Mouse (Mus musculus): ENCODE data around the gene Heatr5a. TPM values are rescaled to one million over a fixed set of nuclear protein-coding genes. Genes with fewer than 3 reads are reported as not detected.

The Heatr5a gene
- polyA plus RNA-seq, 1 experiment from 2014 or later = 13.8 TPM

GRCm38 (mm10) chr12:51909202-51909601 lies 61.9 kb downstream of the Heatr5a start:
- Histone ChIP-seq H3K27ac (no peak overlapping the region), H3K9me3 (replicated peaks) (no peaks in the 10 kb centered on the region), H3K4me2 (no peak overlapping the region), H3K9ac (no peak overlapping the region), H3K36me3 (peaks cover 74% of the 10 kb centered on the region), H3K4me3 (no peak overlapping the region), H3K27me3 (replicated peaks) (no peaks in the 10 kb centered on the region), H3K4me1 (no peaks in the 10 kb centered on the region)
- ATAC-seq = no peak
- 83% methylated on average over 5 of the region's 5 CpGs for WGBS (ENCODE audit: insufficient replicate concordance)

- Histone ChIP-seq H3K4me2 (no peak overlapping the region), H3K4me1 (no peaks in the 10 kb centered on the region), H3K27ac (no peak overlapping the region), H3K4me3 (no peak overlapping the region), H3K9me3 (replicated peaks) (no peaks in the 10 kb centered on the region), H3K36me3 (peaks cover 65% of the 10 kb centered on the region), H3K27me3 (replicated peaks) (no peaks in the 10 kb centered on the region), H3K9ac (no peak overlapping the region)
- 79% methylated on average over 3 of the region's 3 CpGs for WGBS (ENCODE audit: insufficient replicate concordance)
- ATAC-seq = no peak
Measured at GRCm38 (mm10) chr12:51907543-51907942, 63.6 kb downstream of the Heatr5a start.

- no peaks in the 10 kb centered on the region for H3K9me3 ChIP-seq (replicated peaks)
- no peak overlapping the region for H3K4me3 ChIP-seq
- H3K4me2 ChIP-seq = no peak overlapping the region
- 84% methylated on average over 7 of the region's 7 CpGs for WGBS (ENCODE audit: insufficient replicate concordance)
- no peak overlapping the region for H3K27ac ChIP-seq
- H3K9ac ChIP-seq = no peak overlapping the region
- no peaks in the 10 kb centered on the region for H3K4me1 ChIP-seq
- no peak for ATAC-seq
- no peaks in the 10 kb centered on the region for H3K27me3 ChIP-seq (replicated peaks)
- H3K36me3 ChIP-seq = peaks cover 70% of the 10 kb centered on the region
Measured at GRCm38 (mm10) chr12:51900551-51900950, 70.6 kb downstream of the Heatr5a start.

- H3K9ac ChIP-seq = no peak overlapping the region
- H3K4me3 ChIP-seq = no peak overlapping the region
- no peaks in the 10 kb centered on the region for H3K4me1 ChIP-seq
- no peak for ATAC-seq
- 86% methylated on average over 4 of the region's 4 CpGs for WGBS (ENCODE audit: insufficient replicate concordance)
- peaks cover 85% of the 10 kb centered on the region for H3K36me3 ChIP-seq
- no peaks in the 10 kb centered on the region for H3K9me3 ChIP-seq (replicated peaks)
- H3K4me2 ChIP-seq = no peak overlapping the region
- H3K27me3 ChIP-seq (replicated peaks) = no peaks in the 10 kb centered on the region
- H3K27ac ChIP-seq = no peak overlapping the region
Measured at GRCm38 (mm10) chr12:51896901-51897300, 74.2 kb downstream of the Heatr5a start.

- WGBS (ENCODE audit: insufficient replicate concordance) = 91% methylated on average over 12 of the region's 12 CpGs
- Histone ChIP-seq H3K27ac (no peak overlapping the region), H3K27me3 (replicated peaks) (no peaks in the 10 kb centered on the region), H3K36me3 (peaks cover 85% of the 10 kb centered on the region), H3K9ac (no peak overlapping the region), H3K4me1 (peaks cover 13% of the 10 kb centered on the region), H3K4me2 (no peak overlapping the region), H3K9me3 (replicated peaks) (no peaks in the 10 kb centered on the region), H3K4me3 (no peak overlapping the region)
- no peak for ATAC-seq
Measured at GRCm38 (mm10) chr12:51888609-51889008, 82.5 kb downstream of the Heatr5a start.

GRCm38 (mm10) chr12:51887301-51888290 lies 83.5 kb downstream of the Heatr5a start:
- no peak for ATAC-seq
- WGBS (ENCODE audit: insufficient replicate concordance) = 79% methylated on average over 11 of the region's 11 CpGs
- H3K27ac ChIP-seq = peak overlapping the region; percentile 38; the same call in 1 of the 2 replicates

GRCm38 (mm10) chr12:51886369-51886768 lies 84.8 kb downstream of the Heatr5a start:
- ATAC-seq = no peak
- Histone ChIP-seq H3K4me3 (no peak overlapping the region), H3K9me3 (replicated peaks) (no peaks in the 10 kb centered on the region), H3K4me1 (peaks cover 28% of the 10 kb centered on the region), H3K4me2 (no peak overlapping the region), H3K27ac (no peak overlapping the region), H3K27me3 (replicated peaks) (no peaks in the 10 kb centered on the region), H3K9ac (no peak overlapping the region), H3K36me3 (peaks cover 84% of the 10 kb centered on the region)
- WGBS (ENCODE audit: insufficient replicate concordance) = 85% methylated on average over 6 of the region's 6 CpGs

More at GRCm38 (mm10) chr12:51887301-51888290, 83.5 kb downstream of the Heatr5a start:
- no peak overlapping the region for H3K4me3 ChIP-seq
- H3K9me3 ChIP-seq (replicated peaks) = no peaks in the 10 kb centered on the region
- H3K4me2 ChIP-seq = no peak overlapping the region
- peaks cover 23% of the 10 kb centered on the region for H3K4me1 ChIP-seq
- peaks cover 82% of the 10 kb centered on the region for H3K36me3 ChIP-seq
- H3K9ac ChIP-seq = no peak overlapping the region
- H3K27me3 ChIP-seq (replicated peaks) = no peaks in the 10 kb centered on the region

- H3K4me2 ChIP-seq = no peak overlapping the region
- peaks cover 84% of the 10 kb centered on the region for H3K36me3 ChIP-seq
- peaks cover 28% of the 10 kb centered on the region for H3K4me1 ChIP-seq
- H3K9me3 ChIP-seq (replicated peaks) = no peaks in the 10 kb centered on the region
- no peak overlapping the region for H3K4me3 ChIP-seq
- H3K27ac ChIP-seq = peak overlapping the region; percentile 16; the same call in 1 of the 2 replicates
- no peak for ATAC-seq
- WGBS (ENCODE audit: insufficient replicate concordance) = 85% methylated on average over 2 of the region's 2 CpGs
- no peak overlapping the region for H3K9ac ChIP-seq
- H3K27me3 ChIP-seq (replicated peaks) = no peaks in the 10 kb centered on the region
Measured at GRCm38 (mm10) chr12:51884801-51885200, 86.3 kb downstream of the Heatr5a start.

GRCm38 (mm10) chr12:51883297-51883805 lies 87.8 kb downstream of the Heatr5a start:
- H3K4me2 ChIP-seq = peak overlapping the region; percentile 38
- peak overlapping the region; percentile 85 for H3K27ac ChIP-seq
- peak; percentile 98 for ATAC-seq
- peaks cover 83% of the 10 kb centered on the region for H3K36me3 ChIP-seq
- H3K27me3 ChIP-seq (replicated peaks) = no peaks in the 10 kb centered on the region
- peaks cover 28% of the 10 kb centered on the region for H3K4me1 ChIP-seq
- no peaks in the 10 kb centered on the region for H3K9me3 ChIP-seq (replicated peaks)
- H3K9ac ChIP-seq = peak overlapping the region; percentile 29
- H3K4me3 ChIP-seq = no peak overlapping the region
- 28% methylated on average over 9 of the region's 9 CpGs for WGBS (ENCODE audit: insufficient replicate concordance)

GRCm38 (mm10) chr12:51882606-51883296 lies 88.4 kb downstream of the Heatr5a start:
- H3K27ac ChIP-seq = peak overlapping the region; percentile 85
- H3K9ac ChIP-seq = peak overlapping the region; percentile 34; the same call in 1 of the 2 replicates
- H3K36me3 ChIP-seq = peaks cover 82% of the 10 kb centered on the region
- no peaks in the 10 kb centered on the region for H3K27me3 ChIP-seq (replicated peaks)
- H3K4me1 ChIP-seq = peaks cover 28% of the 10 kb centered on the region
- H3K4me3 ChIP-seq = no peak overlapping the region
- no peaks in the 10 kb centered on the region for H3K9me3 ChIP-seq (replicated peaks)
- no peak overlapping the region; the same call in 1 of the 2 replicates for H3K4me2 ChIP-seq
- ATAC-seq = no peak
- 90% methylated on average over 6 of the region's 6 CpGs for WGBS (ENCODE audit: insufficient replicate concordance)

GRCm38 (mm10) chr12:51881775-51882174 lies 89.3 kb downstream of the Heatr5a start:
- no peak overlapping the region for H3K4me3 ChIP-seq
- H3K27ac ChIP-seq = peak overlapping the region; percentile 85
- H3K36me3 ChIP-seq = peaks cover 82% of the 10 kb centered on the region
- no peaks in the 10 kb centered on the region for H3K9me3 ChIP-seq (replicated peaks)
- H3K27me3 ChIP-seq (replicated peaks) = no peaks in the 10 kb centered on the region
- H3K4me2 ChIP-seq = no peak overlapping the region
- 80% methylated on average over 2 of the region's 2 CpGs for WGBS (ENCODE audit: insufficient replicate concordance)
- no peak for ATAC-seq
- H3K4me1 ChIP-seq = peaks cover 28% of the 10 kb centered on the region
- H3K9ac ChIP-seq = no peak overlapping the region

All from liver, embryonic 12.5 days (tissue).